Mouse (Mus musculus) forebrain, postnatal 0 days (tissue): Measurements from ENCODE around the gene Elmo2. TPM values are rescaled to one million over a fixed set of nuclear protein-coding genes. Genes with fewer than 3 reads are reported as not detected.
A peak's percentile ranks its signal among the peaks of the same experiment; 100 is the strongest.

Experiments
- ATAC-seq: fragments of 200-750 bp; cut with Nextera tagmentation; 2 replicates; pipeline ENCODE4 v1.8.0; 2017; ENCODE audit warnings: mild to moderate bottlenecking, moderate library complexity
- DNase-seq: peaks from one replicate; pipeline ENCODE4 v3.0.0-alpha.2; 2015
- H3K27ac ChIP-seq: fragments of 300-500 bp; sonication (generic); 2 replicates; pipeline ENCODE4 v1.5.1; 2014; ENCODE audit warnings: low read depth, mild to moderate bottlenecking, antibody characterized with exemption, low read length, moderate library complexity, mixed read lengths
- H3K27me3 ChIP-seq: fragments of 300-500 bp; sonication (generic); 2 replicates; pipeline ENCODE4 v1.6.1; 2014; ENCODE audit warnings: mild to moderate bottlenecking, low read length, mixed read lengths; ENCODE audit not compliant: insufficient read depth
- H3K36me3 ChIP-seq: fragments of 300-500 bp; sonication (generic); 2 replicates; pipeline ENCODE4 v1.6.1; 2014; ENCODE audit warnings: mild to moderate bottlenecking, moderate library complexity; ENCODE audit not compliant: insufficient read depth
- H3K4me1 ChIP-seq: fragments of 300-500 bp; sonication (generic); 2 replicates; pipeline ENCODE4 v1.6.1; 2014; ENCODE audit warnings: antibody characterized with exemption; ENCODE audit not compliant: insufficient read depth
- H3K4me2 ChIP-seq: fragments of 300-500 bp; sonication (generic); 2 replicates; pipeline ENCODE4 v1.6.1; 2014; ENCODE audit warnings: low read depth, mild to moderate bottlenecking, moderate library complexity
- H3K4me3 ChIP-seq: fragments of 300-500 bp; sonication (generic); 2 replicates; pipeline ENCODE4 v1.5.1; 2014; ENCODE audit warnings: low read depth, low read length, mixed read lengths
- H3K9ac ChIP-seq: fragments of 300-500 bp; sonication (generic); 2 replicates; pipeline ENCODE4 v1.6.1; 2014; ENCODE audit warnings: mild to moderate bottlenecking
- H3K9me3 ChIP-seq: fragments of 300-500 bp; sonication (generic); 2 replicates; pipeline ENCODE4 v1.6.1; 2016; ENCODE audit warnings: low read length
- CTCF ChIP-seq: sonication (generic); IDR thresholded peaks from 2 replicates; pipeline ENCODE4 v1.5.1; 2016; ENCODE audit warnings: antibody characterized with exemption, control low read depth, low read depth
- WGBS: fragments of 180-500 bp; shearing (Covaris S2); extraction: QIAGEN DNeasy Blood & Tissue Kit; methylation state at CpG from one replicate; pipeline ENCODE4 v1.1.7; 2014; 5-methylcytosine and 5-hydroxymethylcytosine counted together
- polyA plus RNA-seq: library from polyadenylated mRNA; unstranded; fragments of >200 nt; fragmentation: Nextera tagmentation; extraction: Ambion mirVana; gene quantifications from 2 replicates; pipeline ENCODE4 v1.2.1, GENCODE M21; 2015
- total RNA-seq: library from RNA; depleted of rRNA; stranded (reverse); fragments of >200 nt; gene quantifications from 2 replicates; pipeline ENCODE4 v1.2.3, GENCODE M21; 2014; rRNA removed

The Elmo2 gene
- 78.8 and 80.9 TPM in 2 replicates for total RNA-seq
- 68.6 and 84.5 TPM in 2 replicates for polyA plus RNA-seq

DNA sequence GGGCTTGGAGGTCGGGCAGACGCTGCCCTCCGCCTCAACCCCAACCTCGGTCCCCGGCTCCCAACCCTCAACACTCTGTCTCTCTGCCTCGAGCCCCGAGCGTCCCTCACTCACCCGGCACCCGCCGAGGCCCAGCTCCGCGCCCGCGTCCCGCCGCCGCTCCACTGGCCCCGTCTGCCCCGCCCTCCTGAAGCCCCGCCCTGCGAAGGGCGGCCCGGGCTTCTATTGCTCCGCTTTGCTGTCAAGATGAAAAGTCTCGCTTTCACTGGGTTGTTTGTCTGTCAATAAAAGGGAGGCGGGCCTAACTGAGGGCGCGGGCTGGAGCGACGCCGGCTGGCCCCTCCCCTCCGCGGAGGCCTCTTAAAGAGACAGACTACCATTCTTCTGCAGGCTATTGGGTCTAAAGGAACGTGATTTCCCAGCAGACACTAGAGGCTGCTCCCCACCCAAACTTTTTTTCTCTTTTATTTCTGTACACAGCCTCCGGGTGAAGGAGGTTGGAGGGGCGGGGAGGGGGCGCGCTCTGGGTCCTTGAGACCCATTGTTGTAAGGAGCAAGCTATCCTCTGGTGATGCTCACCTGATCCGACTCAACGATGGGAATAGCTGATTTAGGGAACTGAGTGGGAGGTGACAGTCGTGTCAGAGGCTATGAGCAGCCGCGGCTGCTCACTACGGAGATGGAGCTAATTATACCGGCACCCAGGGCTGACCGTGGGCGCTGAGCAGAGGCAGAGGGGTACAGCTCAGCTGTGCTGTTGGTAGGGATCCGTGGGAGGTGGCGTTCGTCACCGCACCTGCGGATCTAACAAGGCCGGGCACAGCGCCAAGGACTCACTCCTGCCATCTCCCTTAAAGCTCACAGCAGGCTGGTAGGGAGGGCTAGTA lies at the start of gene Elmo2:
Gene Elmo2 (minus strand): TSS at position 176 of the 887 bp plus-strand sequence.
- Histone ChIP-seq H3K4me2 (peak within 1 kb of the TSS; percentile 78), H3K9ac (peak within 1 kb of the TSS; percentile 62), H3K27ac (peak within 1 kb of the TSS; percentile 89), H3K36me3 (0 out of 2 replicates have a peak, but pooled peaks cover 3% of the 10 kb centered on the region), H3K9me3 (no peaks in the 10 kb centered on the region), H3K27me3 (no peaks in the 10 kb centered on the region), H3K4me3 (peak within 1 kb of the TSS; percentile 57), H3K4me1 (peaks cover 17% of the 10 kb centered on the region; the same call in 1 of the 2 replicates)
- WGBS = under 1% methylated on average over 55 of the region's 55 CpGs
- DNase-seq (peak; percentile 98), ATAC-seq (peak; percentile 98)
- TF ChIP-seq CTCF = no peak

DNA sequence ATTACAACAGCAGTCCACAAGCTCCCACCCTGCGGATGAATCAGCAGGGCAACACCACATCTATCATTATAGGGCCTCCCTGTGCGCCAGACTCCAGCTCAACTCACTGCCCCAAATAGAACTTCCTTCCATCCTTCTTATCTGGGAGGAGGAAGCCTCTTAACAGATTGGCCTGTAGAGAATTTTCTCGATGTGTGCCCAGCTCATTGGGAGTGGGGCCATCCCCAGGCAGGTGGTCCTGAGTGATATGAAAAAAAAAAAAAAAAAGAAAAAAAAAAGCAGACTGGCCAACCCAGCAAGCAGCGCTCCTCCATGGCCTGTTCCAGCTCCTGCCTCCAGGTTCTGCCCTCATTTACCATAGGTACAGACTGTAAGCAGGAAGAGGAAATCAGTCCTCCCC lies 49.7 kb upstream of the Elmo2 start:
- WGBS = 68% methylated on average over 4 of the region's 4 CpGs

DNA sequence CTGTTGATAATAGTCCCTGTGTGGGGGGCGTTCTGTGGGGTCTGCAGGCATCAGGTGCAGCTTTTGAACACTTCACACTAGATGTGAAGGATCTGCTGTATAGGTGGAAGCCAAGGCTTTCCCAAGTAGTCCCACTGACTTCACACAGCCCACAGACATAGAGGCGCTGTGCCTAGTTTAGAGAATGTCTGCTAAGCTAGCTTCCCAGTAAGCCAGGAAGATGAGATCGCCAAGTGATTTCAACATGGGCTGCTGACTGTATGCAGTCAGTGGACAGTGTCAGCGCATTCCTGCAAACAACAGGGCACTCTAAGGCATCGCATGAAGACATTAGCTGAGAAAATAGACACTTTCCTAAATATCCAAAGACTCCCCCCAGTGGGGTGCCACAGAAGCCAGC lies 49.2 kb upstream of the Elmo2 start:
- no peak overlapping the region for H3K9ac ChIP-seq
- H3K4me3 ChIP-seq = no peak overlapping the region
- WGBS = 72% methylated on average over 5 of the region's 5 CpGs
- no peak overlapping the region for H3K4me2 ChIP-seq
- H3K27me3 ChIP-seq = no peaks in the 10 kb centered on the region
- H3K27ac ChIP-seq = no peak overlapping the region
- DNase-seq (no peak), ATAC-seq (no peak)
- H3K36me3 ChIP-seq = peaks cover 42% of the 10 kb centered on the region
- H3K9me3 ChIP-seq = no peaks in the 10 kb centered on the region
- no peaks in the 10 kb centered on the region for H3K4me1 ChIP-seq
- TF ChIP-seq CTCF = no peak

More for the DNA sequence above, 49.7 kb upstream of the Elmo2 start:
- Histone ChIP-seq H3K4me3 (no peak overlapping the region), H3K4me2 (no peak overlapping the region), H3K27ac (no peak overlapping the region), H3K9ac (no peak overlapping the region), H3K4me1 (no peaks in the 10 kb centered on the region), H3K27me3 (no peaks in the 10 kb centered on the region), H3K9me3 (0 out of 2 replicates have a peak, but pooled peaks cover 4% of the 10 kb centered on the region), H3K36me3 (peaks cover 48% of the 10 kb centered on the region)
- TF ChIP-seq CTCF = no peak
- DNase-seq (no peak), ATAC-seq (no peak)

DNA sequence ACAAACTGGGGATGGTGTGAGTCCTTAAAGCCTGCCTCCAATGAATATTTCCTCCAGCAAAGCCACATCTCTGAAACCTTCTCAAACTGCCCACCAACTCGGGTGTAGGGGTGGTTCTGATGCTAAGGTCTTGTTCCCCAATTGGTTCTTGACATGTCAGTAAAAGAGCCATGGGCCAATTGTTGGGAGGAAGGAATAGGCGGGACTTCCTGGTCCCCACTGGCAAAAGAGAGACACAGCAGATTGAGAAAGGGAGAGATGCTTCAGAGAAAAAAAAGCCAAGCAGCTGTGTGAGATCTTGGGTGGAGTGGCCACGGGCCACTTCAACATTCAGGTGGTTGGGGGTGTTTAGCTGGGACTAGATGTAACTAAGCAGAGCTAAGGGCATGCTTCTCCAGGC lies 44.8 kb upstream of the Elmo2 start:
- Histone ChIP-seq H3K27ac (no peak overlapping the region), H3K4me2 (no peak overlapping the region), H3K4me3 (no peak overlapping the region), H3K4me1 (no peaks in the 10 kb centered on the region), H3K9me3 (no peaks in the 10 kb centered on the region), H3K36me3 (peaks cover 9% of the 10 kb centered on the region), H3K9ac (no peak overlapping the region), H3K27me3 (no peaks in the 10 kb centered on the region)
- WGBS = 29% methylated on average over 3 of the region's 3 CpGs
- no peak for TF ChIP-seq CTCF
- DNase-seq (peak; percentile 50), ATAC-seq (peak; percentile 61; the same call in 1 of the 2 replicates)

DNA sequence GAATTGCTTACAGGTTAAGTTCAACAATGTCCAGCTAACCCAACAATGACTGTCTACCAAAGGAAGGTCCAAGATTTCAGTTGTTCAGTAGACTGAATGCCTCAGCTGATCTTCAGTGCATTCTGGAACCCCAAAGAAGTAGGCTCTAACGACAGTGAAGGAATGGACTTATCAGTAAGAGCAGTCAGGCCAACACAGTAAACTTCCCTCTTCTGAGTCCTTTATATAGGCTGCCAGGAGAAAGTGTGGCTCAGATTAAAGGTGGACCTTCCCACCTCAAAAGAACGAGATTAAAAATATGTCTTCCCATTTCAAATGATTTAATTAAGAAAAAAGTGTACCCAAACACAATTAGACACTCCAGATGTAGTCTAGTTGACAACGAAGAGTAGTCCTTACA lies 44.1 kb upstream of the Elmo2 start:
- Histone ChIP-seq H3K4me1 (no peaks in the 10 kb centered on the region), H3K36me3 (peaks cover 9% of the 10 kb centered on the region), H3K4me2 (no peak overlapping the region), H3K27ac (no peak overlapping the region), H3K9me3 (no peaks in the 10 kb centered on the region), H3K9ac (no peak overlapping the region), H3K27me3 (no peaks in the 10 kb centered on the region), H3K4me3 (no peak overlapping the region)
- ATAC-seq (no peak), DNase-seq (no peak)
- 74% methylated on average over 3 of the region's 3 CpGs for WGBS
- TF ChIP-seq CTCF = no peak

DNA sequence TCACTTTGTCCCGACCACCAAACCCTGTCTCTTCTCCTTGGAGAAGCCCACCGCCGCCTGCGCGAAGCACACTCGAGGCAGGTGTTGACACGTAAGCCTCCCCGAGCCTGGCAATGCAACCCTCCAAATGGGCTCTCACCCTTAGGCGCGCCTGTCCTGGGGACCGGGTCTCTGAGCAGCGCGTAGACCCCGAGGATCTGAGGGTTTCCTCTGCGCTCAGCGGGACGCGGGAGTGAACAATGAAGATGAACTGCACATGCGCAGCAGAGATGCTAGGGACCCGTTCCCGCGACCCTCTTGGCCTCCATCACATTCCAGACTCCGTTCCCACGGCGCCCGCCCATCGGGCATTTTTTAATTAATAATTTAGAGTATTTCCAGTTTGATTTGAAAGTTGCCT lies 42.2 kb upstream of the Elmo2 start, which contains the start of gene Zfp663:
Gene Zfp663 (minus strand): TSS at position 234 of the 400 bp plus-strand sequence.
- DNase-seq = peak; percentile 82
- no peaks in the 10 kb centered on the region for H3K9me3 ChIP-seq

More for the DNA sequence above, 42.2 kb upstream of the Elmo2 start, which contains the start of gene Zfp663:
- Histone ChIP-seq H3K4me3 (peak within 1 kb of the TSS; percentile 57), H3K4me2 (peak within 1 kb of the TSS; percentile 85), H3K36me3 (no peaks in the 10 kb centered on the region), H3K27ac (peak within 1 kb of the TSS; percentile 79), H3K27me3 (no peaks in the 10 kb centered on the region), H3K9ac (peak within 1 kb of the TSS; percentile 70), H3K4me1 (no peaks in the 10 kb centered on the region)
- ATAC-seq = peak; percentile 54; the same call in 1 of the 2 replicates
- 2% methylated on average over 27 of the region's 27 CpGs for WGBS
- no peak for TF ChIP-seq CTCF
